Mouse (Mus musculus): Measurements from ENCODE around the gene Bcr.

The Bcr gene

DNA sequence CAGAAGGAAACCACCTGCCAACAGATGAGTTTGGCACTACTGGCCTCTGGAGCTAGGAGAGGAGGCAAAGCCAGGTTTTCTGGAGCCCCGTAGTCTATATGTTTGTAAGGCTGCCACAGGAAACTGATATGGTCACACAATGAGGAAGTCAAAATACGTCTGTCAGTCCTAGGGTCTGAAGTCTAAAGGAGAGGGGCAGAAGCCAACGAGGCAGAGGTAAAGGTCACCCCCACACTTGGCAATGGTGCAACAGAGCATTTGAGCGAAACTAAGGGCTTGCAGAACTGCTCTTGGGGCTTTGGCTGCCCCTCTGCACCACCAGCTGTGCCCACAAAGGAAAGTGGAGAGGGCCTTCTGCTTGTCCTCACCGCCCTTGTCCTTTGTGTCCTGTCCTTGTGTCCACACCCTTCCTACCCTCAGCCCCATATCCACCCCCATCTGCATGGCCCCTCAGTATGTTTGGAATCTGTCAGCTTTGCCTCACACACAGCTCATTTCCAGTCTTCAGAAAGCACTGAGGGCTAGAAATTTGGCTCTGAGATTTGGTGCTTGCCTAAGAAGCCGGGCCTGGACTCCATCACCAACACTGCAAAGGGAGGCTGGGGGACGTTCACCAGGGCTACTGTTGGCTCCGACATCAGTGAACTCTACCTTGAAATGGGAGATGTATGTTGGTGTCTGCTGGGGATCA lies 127.1 kb downstream of the Bcr start:
- DNase-seq: no peak

DNA sequence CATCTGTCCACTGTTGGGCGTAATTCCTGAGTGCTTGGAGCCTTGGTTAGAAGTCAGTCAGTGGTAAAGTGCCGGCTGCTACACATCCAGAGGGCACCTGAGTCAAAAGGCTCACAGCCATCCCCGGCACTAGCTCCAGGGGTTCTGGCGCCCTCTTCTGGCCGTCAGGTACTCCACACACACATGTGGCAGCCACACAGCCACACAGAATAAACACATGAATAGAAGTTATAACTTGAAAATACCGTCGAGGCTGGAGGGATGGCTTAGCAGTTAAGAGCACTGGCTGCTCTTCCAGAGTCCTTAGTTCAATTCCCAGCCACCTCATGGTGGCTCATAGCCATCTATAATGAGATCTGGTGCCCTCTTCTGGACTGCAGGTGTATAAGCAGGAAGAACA lies 131.3 kb downstream of the Bcr start:
- no peak for DNase-seq

GRCm38 (mm10) chr10:75197817-75198216 lies 137.4 kb downstream of the Bcr start:
- DNase-seq: no peak

GRCm38 (mm10) chr10:75200733-75201132 lies 140.3 kb downstream of the Bcr start:
- no peak for DNase-seq

- DNase-seq: no peak
These were observed 145.8 kb downstream of the Bcr start for GRCm38 (mm10) chr10:75206192-75206591.

DNA sequence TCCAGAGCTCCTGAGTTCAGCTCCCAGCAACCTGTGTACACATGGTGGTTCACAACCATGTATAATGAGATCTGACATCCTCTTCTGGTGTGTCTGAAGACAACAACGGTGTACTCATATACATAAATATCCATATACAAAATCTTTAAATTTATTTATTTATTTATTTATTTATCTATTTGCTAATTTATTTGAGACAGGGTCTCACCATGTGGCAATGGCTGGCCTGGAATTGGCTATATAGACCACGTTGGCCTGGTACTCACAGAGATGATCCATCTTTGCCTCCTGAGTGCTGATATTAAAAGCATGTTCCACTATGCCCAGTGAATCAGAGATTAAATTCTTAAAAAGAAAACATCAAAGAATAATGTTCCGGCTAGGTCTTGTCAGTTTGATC lies 150.4 kb downstream of the Bcr start:
- peak; percentile 34 for DNase-seq

DNA sequence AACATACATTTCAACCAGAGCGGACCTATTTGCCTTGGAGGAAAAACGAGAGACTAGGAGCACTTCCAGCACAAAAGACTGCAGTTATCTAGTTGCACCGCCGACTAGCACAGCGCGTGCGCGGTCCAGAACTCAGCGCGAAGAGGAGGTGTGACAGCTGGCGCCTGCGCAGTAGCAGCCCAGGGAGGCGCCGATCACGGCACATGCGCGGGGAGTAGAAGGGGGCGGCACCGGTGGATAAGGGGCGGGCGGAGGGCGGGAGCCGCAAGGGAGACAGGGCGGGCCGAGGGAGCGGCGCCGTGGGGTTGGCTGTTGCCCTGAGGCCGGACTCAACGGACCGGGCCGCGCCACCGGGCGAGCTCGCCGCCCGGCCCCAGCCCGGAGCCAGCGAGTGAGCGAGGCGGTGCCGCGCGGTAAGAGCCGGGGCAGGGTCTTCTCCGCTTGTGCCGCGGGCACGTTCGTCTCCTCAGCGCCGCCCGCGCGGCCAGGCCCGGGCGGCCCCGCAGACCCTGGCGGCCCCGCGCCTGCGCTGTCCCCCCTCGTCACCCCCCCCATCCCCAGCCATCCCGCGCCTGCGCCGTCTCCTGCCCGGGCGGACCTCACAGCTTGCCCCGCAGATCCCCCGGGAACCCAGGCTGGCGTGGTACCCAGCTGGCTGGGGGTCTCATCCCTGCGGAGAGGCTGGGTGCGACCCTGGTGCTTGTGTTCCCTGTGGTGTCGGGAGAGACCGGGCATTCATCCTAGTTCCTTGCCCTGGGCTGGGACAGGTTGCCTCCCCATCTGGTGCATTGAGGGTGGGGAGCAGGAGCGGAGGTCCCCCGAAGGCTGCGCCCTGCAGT lies 151.6 kb downstream of the Bcr start, which contains the start of gene Specc1l:
Gene Specc1l, plus strand, starts transcription at position 267 of the 839 bp plus-strand sequence.
- DNase-seq: peak; percentile 97

DNA sequence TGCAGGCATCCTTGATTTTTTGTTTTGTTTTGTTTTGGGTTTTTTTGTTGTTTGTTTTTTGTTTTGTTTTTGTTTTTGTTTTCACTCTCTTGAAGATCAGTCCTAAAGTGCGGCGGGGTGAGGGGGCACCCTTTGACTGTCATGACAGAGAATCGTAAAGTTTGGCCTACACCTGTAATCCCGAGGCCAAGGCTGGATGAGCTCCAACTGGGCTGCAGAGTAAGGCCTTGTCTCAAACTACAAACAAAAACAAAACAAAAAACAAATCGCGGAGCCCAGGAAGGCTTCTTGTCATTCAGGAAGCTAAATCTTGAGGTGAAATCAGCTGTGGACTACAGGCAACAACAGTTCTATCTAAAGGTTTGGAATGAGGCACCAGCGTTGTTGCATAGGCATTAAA lies 152.6 kb downstream of the Bcr start:
- DNase-seq: peak; percentile 66

GRCm38 (mm10) chr10:75220722-75221121 lies 160.3 kb downstream of the Bcr start:
- no peak for DNase-seq

GRCm38 (mm10) chr10:75221936-75222610 lies 161.7 kb downstream of the Bcr start:
- no peak for DNase-seq

DNA sequence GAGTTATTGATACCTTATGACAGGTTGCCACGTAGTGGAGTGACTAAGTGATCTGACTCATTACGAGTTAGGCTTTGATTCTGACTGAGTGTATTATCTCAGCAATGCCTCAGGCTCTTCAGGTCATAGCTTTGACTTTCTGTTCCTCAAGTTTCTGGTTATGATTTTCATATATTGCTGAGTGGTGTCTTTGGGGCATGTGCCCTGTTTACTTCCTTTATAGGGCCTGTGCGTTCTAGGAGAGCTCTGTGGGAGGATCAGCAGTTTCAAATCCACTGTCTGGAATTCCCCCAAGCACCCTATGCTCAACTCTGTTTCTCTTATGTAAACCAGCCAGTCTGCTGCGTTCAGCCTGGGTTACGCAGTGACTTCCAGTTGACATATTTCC lies 162.2 kb downstream of the Bcr start:
- DNase-seq: no peak

DNA sequence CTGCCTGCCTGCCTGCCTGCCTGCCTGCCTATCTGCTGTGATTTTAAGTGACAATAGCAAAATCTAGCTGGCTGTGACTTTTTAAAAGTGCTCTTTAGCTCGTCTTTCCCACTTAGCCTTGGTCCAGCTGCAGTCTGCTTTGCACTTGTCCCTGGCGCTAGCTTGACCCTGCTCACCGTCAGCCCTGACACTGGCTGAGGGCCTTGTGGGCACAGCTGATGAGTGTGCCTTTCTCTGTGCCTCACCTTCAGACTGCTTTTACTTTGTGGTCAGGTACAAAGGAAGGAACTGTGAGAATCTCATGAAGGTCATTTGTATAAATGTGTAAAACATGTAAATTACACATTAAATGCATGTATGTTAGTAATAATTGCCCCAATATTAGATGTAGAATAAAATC lies 163.8 kb downstream of the Bcr start:
- DNase-seq: no peak

- DNase-seq: no peak
These were observed 164.2 kb downstream of the Bcr start for GRCm38 (mm10) chr10:75224630-75225029.

DNA sequence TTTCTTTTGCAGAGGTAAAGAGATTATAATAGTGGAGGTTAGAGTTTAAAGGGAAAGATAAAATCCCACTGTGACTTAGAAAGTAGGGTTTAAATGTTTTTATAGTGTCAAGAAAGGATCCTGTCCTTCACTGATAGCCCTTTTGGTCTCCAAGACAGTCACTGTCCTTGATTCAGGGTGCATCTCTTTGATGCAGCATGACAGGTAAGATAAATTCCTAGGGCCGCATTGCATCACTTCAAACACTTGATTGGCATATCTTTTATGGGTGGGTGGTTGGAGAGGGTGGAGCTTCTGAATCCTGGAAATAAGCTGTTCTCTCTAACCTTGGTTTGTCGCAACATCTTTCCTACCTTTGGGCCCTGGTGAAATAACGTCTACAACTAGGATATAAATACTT lies 167.0 kb downstream of the Bcr start:
- DNase-seq: no peak

- no peak for DNase-seq
These were observed 170.2 kb downstream of the Bcr start for GRCm38 (mm10) chr10:75230572-75230971.

DNA sequence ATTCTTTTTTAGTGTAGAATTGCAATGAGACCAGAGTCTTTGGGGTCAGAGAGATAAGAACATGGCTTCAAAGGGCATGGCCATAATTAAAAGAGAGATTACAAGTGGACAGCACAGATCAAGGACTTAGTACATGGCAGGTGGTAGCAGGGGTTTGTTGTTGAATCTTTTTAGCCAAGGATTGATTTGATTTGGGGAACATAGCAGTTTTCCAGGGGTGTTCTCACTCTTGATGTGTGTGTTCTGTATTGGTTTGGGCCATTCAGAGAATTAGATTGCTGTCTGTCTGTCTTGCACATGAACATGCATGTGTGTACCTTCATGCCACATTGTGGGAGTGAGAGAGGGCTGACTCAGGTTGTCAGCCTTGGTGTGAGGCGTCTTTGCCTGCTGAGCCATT lies 171.5 kb downstream of the Bcr start:
- no peak for DNase-seq

- no peak for DNase-seq
These were observed 172.3 kb downstream of the Bcr start for GRCm38 (mm10) chr10:75232612-75233155.

GRCm38 (mm10) chr10:75233489-75233888 lies 173.1 kb downstream of the Bcr start:
- no peak for DNase-seq

Measured in cerebellum, adult 11-12 months (tissue).